Mouse (Mus musculus) spleen, adult 2 months (tissue): ENCODE data around the gene Socs1. TPM values are rescaled to one million over a fixed set of nuclear protein-coding genes. Genes with fewer than 3 reads are reported as not detected.

Source experiments
- DNase-seq, 2 experiments: peaks; one replicate each; pipeline versions ENCODE4 v3.0.0 to v3.0.0-alpha.2; 2012 to 2021; ENCODE audit warnings: low spot score in 2 of 2, low read depth in 1 of 2
- H3K27ac ChIP-seq: fragments of 200-500 bp; 2 replicates; pipeline ENCODE4 v1.5.1; 2012; ENCODE audit warnings: low read length, inconsistent platforms; ENCODE audit not compliant: insufficient read depth
- H3K27me3 ChIP-seq: fragments of 200-500 bp; 2 replicates; pipeline ENCODE4 v1.6.1; 2012; ENCODE audit warnings: mild to moderate bottlenecking, moderate library complexity, low read length, inconsistent platforms; ENCODE audit not compliant: control insufficient read depth, insufficient read depth
- H3K36me3 ChIP-seq: fragments of 200-500 bp; 2 replicates; pipeline ENCODE4 v1.6.1; 2012; ENCODE audit warnings: mild to moderate bottlenecking, low read length, inconsistent platforms; ENCODE audit not compliant: control insufficient read depth, insufficient read depth
- H3K4me1 ChIP-seq: fragments of 200-500 bp; 2 replicates; pipeline ENCODE4 v1.6.1; 2011; ENCODE audit warnings: inconsistent platforms; ENCODE audit not compliant: control insufficient read depth, insufficient read depth, insufficient read length
- H3K4me3 ChIP-seq: fragments of 200-500 bp; 2 replicates; pipeline ENCODE4 v1.5.1; 2011; ENCODE audit warnings: mild to moderate bottlenecking, inconsistent platforms; ENCODE audit not compliant: insufficient read depth, insufficient read length; ENCODE audit errors: extremely low read depth
- CTCF ChIP-seq: fragments of 200-500 bp; IDR thresholded peaks from 2 replicates; pipeline ENCODE4 v1.5.1; 2011; ENCODE audit warnings: mild to moderate bottlenecking, inconsistent platforms; ENCODE audit not compliant: insufficient read depth, insufficient read length, insufficient replicate concordance; ENCODE audit errors: extremely low read depth
- POLR2A ChIP-seq: fragments of 200-500 bp; IDR thresholded peaks from 2 replicates; pipeline ENCODE4 v1.6.1; 2011; ENCODE audit warnings: low read depth, low read length, inconsistent platforms
- WGBS: fragments of 180-500 bp; shearing (Covaris S2); methylation state at CpG from one replicate; pipeline ENCODE4 v1.1.7; 2018; 5-methylcytosine and 5-hydroxymethylcytosine counted together
- polyA plus RNA-seq: library from polyadenylated mRNA; depleted of rRNA; stranded (reverse); fragments of >200 nt; gene quantifications from 2 replicates; pipeline ENCODE4 v1.2.3, GENCODE M21; 2012

The Socs1 gene
- polyA plus RNA-seq, 1 experiment = 14.0 TPM

- H3K27me3 ChIP-seq = no peaks in the 10 kb centered on the region
- no peak overlapping the region for H3K27ac ChIP-seq
- 16% methylated on average over 2 of the region's 2 CpGs for WGBS
- peaks cover 14% of the 10 kb centered on the region; the same call in 1 of the 2 replicates for H3K4me1 ChIP-seq
- TF ChIP-seq CTCF (no peak), POLR2A (no peak)
- no peak for DNase-seq
- no peak overlapping the region for H3K4me3 ChIP-seq
- H3K36me3 ChIP-seq = no peaks in the 10 kb centered on the region
Measured at GRCm38 (mm10) chr16:10764323-10764722, 21.0 kb downstream of the Socs1 start.

GRCm38 (mm10) chr16:10763540-10764264 lies 21.6 kb downstream of the Socs1 start:
- no peak overlapping the region for H3K4me3 ChIP-seq
- H3K36me3 ChIP-seq = no peaks in the 10 kb centered on the region
- H3K27ac ChIP-seq = no peak overlapping the region
- no peak for TF ChIP-seq CTCF
- TF ChIP-seq POLR2A = no peak
- WGBS = 80% methylated on average over 6 of the region's 6 CpGs
- no peak for DNase-seq
- H3K4me1 ChIP-seq = peaks cover 7% of the 10 kb centered on the region; the same call in 1 of the 2 replicates
- no peaks in the 10 kb centered on the region for H3K27me3 ChIP-seq

GRCm38 (mm10) chr16:10762569-10763180 lies 22.7 kb downstream of the Socs1 start:
- TF ChIP-seq CTCF = no peak
- no peak for TF ChIP-seq POLR2A
- WGBS = 86% methylated on average over 5 of the region's 5 CpGs
- no peaks in the 10 kb centered on the region; the same call in 1 of the 2 replicates for H3K4me1 ChIP-seq
- no peak overlapping the region for H3K27ac ChIP-seq
- H3K27me3 ChIP-seq = no peaks in the 10 kb centered on the region
- no peaks in the 10 kb centered on the region for H3K36me3 ChIP-seq
- DNase-seq = no peak
- H3K4me3 ChIP-seq = no peak overlapping the region

GRCm38 (mm10) chr16:10761182-10761581 lies 24.2 kb downstream of the Socs1 start:
- H3K36me3 ChIP-seq = no peaks in the 10 kb centered on the region
- whole genome bisulfite sequencing = 67% methylated on average over 8 of the region's 8 CpGs
- H3K4me1 ChIP-seq = no peaks in the 10 kb centered on the region; the same call in 1 of the 2 replicates
- TF ChIP-seq POLR2A = no peak
- no peak for TF ChIP-seq CTCF
- DNase-seq = no peak
- no peak overlapping the region for H3K27ac ChIP-seq
- H3K4me3 ChIP-seq = no peak overlapping the region
- no peaks in the 10 kb centered on the region for H3K27me3 ChIP-seq

- TF ChIP-seq POLR2A = no peak
- TF ChIP-seq CTCF = no peak
- Histone ChIP-seq H3K4me1 (no peaks in the 10 kb centered on the region), H3K27ac (no peak overlapping the region), H3K27me3 (no peaks in the 10 kb centered on the region), H3K36me3 (no peaks in the 10 kb centered on the region), H3K4me3 (no peak overlapping the region)
- WGBS = 71% methylated on average over 6 of the region's 6 CpGs
- DNase-seq = no peak
Measured at GRCm38 (mm10) chr16:10756168-10756567, 29.2 kb downstream of the Socs1 start.

- Histone ChIP-seq H3K4me1 (no peaks in the 10 kb centered on the region), H3K27ac (no peak overlapping the region), H3K36me3 (no peaks in the 10 kb centered on the region), H3K27me3 (no peaks in the 10 kb centered on the region), H3K4me3 (no peak overlapping the region)
- TF ChIP-seq CTCF = no peak
- TF ChIP-seq POLR2A = no peak
- no peak for DNase-seq
- WGBS = 88% methylated on average over 3 of the region's 3 CpGs
Measured at GRCm38 (mm10) chr16:10754521-10755296, 30.6 kb downstream of the Socs1 start.

- H3K4me3 ChIP-seq = no peak overlapping the region
- no peaks in the 10 kb centered on the region for H3K36me3 ChIP-seq
- H3K27me3 ChIP-seq = no peaks in the 10 kb centered on the region
- no peak for DNase-seq
- WGBS = 87% methylated on average over 7 of the region's 7 CpGs
- no peak overlapping the region for H3K27ac ChIP-seq
- TF ChIP-seq POLR2A = no peak
- no peak for TF ChIP-seq CTCF
- no peaks in the 10 kb centered on the region for H3K4me1 ChIP-seq
Measured at GRCm38 (mm10) chr16:10749824-10750223, 35.5 kb downstream of the Socs1 start.
